In genomic region chr14:45707176-45707910, GRCm38 (mm10) we compare ENCODE assay signal across 28 mouse cellular contexts. TPM values are rescaled to one million over a fixed set of nuclear protein-coding genes. Genes with fewer than 3 reads are reported as not detected.
DNase-seq lines count a peak whose midpoint lies in the region; ATAC-seq and TF ChIP-seq lines count a peak whose summit lies in the region.
"Had no signal": no experiment of that assay in that cellular context is flagged by ENCODE, and none has a peak within 500 bp of the region (broad histone marks: within the 10 kb centered on the region; RNA-seq: fewer than 3 reads in every experiment).

No protein-coding gene starts in this region.

- no peaks in the 10 kb centered on the region for H3K4me1 ChIP-seq in heart, embryonic 11.5 days (ENCODE audit: control insufficient read depth, insufficient read depth, low read length)
- H3K4me1 ChIP-seq: embryonic facial prominence, embryonic 13.5 days; forebrain, embryonic 12.5 days; forebrain, embryonic 15.5 days; heart, embryonic 12.5 days; heart, embryonic 15.5 days had no signal

- peak; percentile 8 for DNase-seq in heart, postnatal 4 days
- no peak for DNase-seq in layer of hippocampus, adult 2 months (ENCODE audit: low spot score in 2 of 2)
- DNase-seq in layer of hippocampus, postnatal 14 days (ENCODE audit: low spot score in 2 of 2): no peak
- peak; percentile 9 for DNase-seq in retina, postnatal 1 day
- no peak for DNase-seq in retina, embryonic 14.5 days (ENCODE audit: low spot score)
- no peak for DNase-seq in adrenal gland, postnatal 4 days (ENCODE audit: low spot score in 2 of 2)
- DNase-seq: adrenal gland, postnatal 10 days; B cell, adult 2 months; cerebellum, adult 11-12 months; cerebellum, adult 8-10 months; cerebellum, postnatal 10 days; cerebellum, postnatal 36 days; gastrocnemius, postnatal 25 days; heart, adult 2 months; heart, postnatal 36 days had no signal

- peaks cover 3% of the 10 kb centered on the region; the same call in 1 of the 2 replicates for H3K9me3 ChIP-seq in heart, embryonic 11.5 days (replicated peaks; ENCODE audit: control insufficient read depth, low read length)
- H3K9me3 ChIP-seq: embryonic facial prominence, embryonic 13.5 days; forebrain, embryonic 15.5 days; heart, embryonic 12.5 days; heart, embryonic 15.5 days had no signal

- no peak for TF ChIP-seq CTCF in layer of hippocampus, adult 2 months (conservative IDR thresholded peaks at IDR 0.05)

- no peak overlapping the region for H3ac ChIP-seq in myocyte (ENCODE audit: control insufficient read depth, insufficient read length)

- WGBS in heart, embryonic 11.5 days (ENCODE audit: insufficient replicate concordance): 66% methylated on average over 3 of the region's 3 CpGs

- no peaks in the 10 kb centered on the region for H3K36me3 ChIP-seq in heart, embryonic 11.5 days (ENCODE audit: control insufficient read depth, insufficient read depth, low read length)
- no peaks in the 10 kb centered on the region for H3K36me3 ChIP-seq in myocyte (ENCODE audit: control insufficient read depth, insufficient read depth)
- H3K36me3 ChIP-seq: embryonic facial prominence, embryonic 10.5 days; embryonic facial prominence, embryonic 13.5 days; forebrain, embryonic 12.5 days; forebrain, embryonic 15.5 days; heart, embryonic 12.5 days; heart, embryonic 15.5 days had no signal

- H3K79me2 ChIP-seq in myocyte (ENCODE audit: control insufficient read depth, insufficient read depth): no peaks in the 10 kb centered on the region

- H3K4me2 ChIP-seq in heart, embryonic 11.5 days: no peak overlapping the region
- peak overlapping the region; percentile 19 for H3K4me2 ChIP-seq in myocyte (ENCODE audit: low read depth)
- H3K4me2 ChIP-seq: embryonic facial prominence, embryonic 13.5 days; forebrain, embryonic 12.5 days; forebrain, embryonic 15.5 days; heart, embryonic 12.5 days; heart, embryonic 15.5 days; hindbrain, embryonic 14.5 days had no signal

- no peak for TF ChIP-seq POLR2A in myocyte (IDR thresholded peaks at IDR 0.05; ENCODE audit: insufficient read length, low read depth)

- H3K27ac ChIP-seq in heart, embryonic 11.5 days (ENCODE audit: low read depth, low read length): no peak overlapping the region
- 0 out of 2 replicates have a peak overlapping the region, but pooled peaks have one; percentile 2 for H3K27ac ChIP-seq in layer of hippocampus, adult 2 months
- H3K27ac ChIP-seq: embryonic facial prominence, embryonic 10.5 days; embryonic facial prominence, embryonic 13.5 days; forebrain, embryonic 12.5 days; forebrain, embryonic 15.5 days; heart, adult 2 months; heart, embryonic 15.5 days; hindbrain, embryonic 14.5 days; hindbrain, postnatal 0 days had no signal

- no peak overlapping the region for H3K9ac ChIP-seq in heart, embryonic 11.5 days (ENCODE audit: low read depth, low read length)
- H3K9ac ChIP-seq: embryonic facial prominence, embryonic 13.5 days; forebrain, embryonic 12.5 days; forebrain, embryonic 15.5 days; heart, embryonic 12.5 days; heart, embryonic 15.5 days; hindbrain, embryonic 14.5 days had no signal

- no peak overlapping the region for H3K4me3 ChIP-seq in heart, embryonic 11.5 days (ENCODE audit: low read depth, low read length)
- H3K4me3 ChIP-seq in layer of hippocampus, adult 2 months: no peak overlapping the region
- H3K4me3 ChIP-seq in myocyte: no peak overlapping the region
- H3K4me3 ChIP-seq: embryonic facial prominence, embryonic 10.5 days; embryonic facial prominence, embryonic 13.5 days; erythroblast, embryonic 14.5 days; forebrain, embryonic 12.5 days; forebrain, embryonic 15.5 days; heart, adult 2 months; heart, embryonic 12.5 days; heart, embryonic 15.5 days had no signal

- no peak for ATAC-seq in heart, embryonic 11.5 days (replicated peaks; ENCODE audit: insufficient number of reproducible peaks, low FRiP score, low TSS enrichment)
- ATAC-seq: CD4-positive, CD25-positive, alpha-beta regulatory T cell, adult 4 months; forebrain, embryonic 15.5 days; hindbrain, postnatal 0 days; inflammation-experienced regulatory T-cells, adult 6 months had no signal

- H3K27me3 ChIP-seq in heart, embryonic 11.5 days (ENCODE audit: control insufficient read depth, insufficient read depth, low read length): no peaks in the 10 kb centered on the region
- no peaks in the 10 kb centered on the region for H3K27me3 ChIP-seq in myocyte (ENCODE audit: control insufficient read depth, insufficient read depth, insufficient read length)
- H3K27me3 ChIP-seq: embryonic facial prominence, embryonic 13.5 days; forebrain, embryonic 12.5 days; forebrain, embryonic 15.5 days; heart, embryonic 12.5 days; heart, embryonic 15.5 days had no signal

TF ChIP-seq in myocyte, 11 proteins besides CTCF, POLR2A, EP300 and RAD21:
- TF ChIP-seq MYOD1 (IDR thresholded peaks at IDR 0.05; ENCODE audit: control insufficient read depth in 1 of 3, insufficient read length in 2 of 3, low read depth in 2 of 3): peak in 1 of 3 experiments; percentile 41
- TF ChIP-seq MAX (IDR thresholded peaks at IDR 0.05; ENCODE audit: low read depth): no peak

RNA-seq across cellular contexts. Expression of gene Ddhd1, which starts 49.4 kb away (rescaled TPM):
- total RNA-seq in heart, postnatal 4 days (2021): 10 to 100 TPM; 17.7 to 19.8 TPM
- 12.6 and 13.9 TPM in 2 replicates for polyA plus RNA-seq in heart, embryonic 11.5 days (2014; fragmentation: Nextera tagmentation; extraction: Ambion mirVana)
- 10 to 100 TPM; 74.9 to 90.7 TPM for total RNA-seq in layer of hippocampus, adult 2 months (2021)
- 10 to 100 TPM; 70.3 to 72.0 TPM for total RNA-seq in layer of hippocampus, postnatal 14 days (2021)
- polyA plus RNA-seq in myocyte (2012; fragmentation: generic; extraction: Trizol): 5.5 TPM
- total RNA-seq in adrenal gland, postnatal 4 days (2021): 10 to 100 TPM; 17.5 to 24.2 TPM

Comparison
In these comparisons a context has a peak if more than half of its experiments do, and no peak if none do; other contexts are left out.
1. DNase-seq: peak in heart, postnatal 4 days (single experiment) and retina, postnatal 1 day (single experiment); none in layer of hippocampus, adult 2 months (0 of 2), layer of hippocampus, postnatal 14 days (0 of 2), retina, embryonic 14.5 days (single experiment) and adrenal gland, postnatal 4 days (0 of 2).